Mouse (Mus musculus) CH12.LX (cell line): ENCODE measurements around the gene Plk3. TPM values are rescaled to one million over a fixed set of nuclear protein-coding genes. Genes with fewer than 3 reads are reported as not detected.

Experiments
- DNase-seq: peaks from one replicate; pipeline ENCODE4 v3.0.0-alpha.2; 2013; ENCODE audit errors: extremely low read depth
- H3K27ac ChIP-seq: 2 replicates; pipeline ENCODE4 v1.5.1; 2012; ENCODE audit warnings: low read depth, mild to moderate bottlenecking, control low read depth, moderate library complexity; ENCODE audit not compliant: insufficient read depth
- H3K27me3 ChIP-seq: replicated peaks from 2 replicates; pipeline ENCODE3; 2012; ENCODE audit warnings: inconsistent platforms
- H3K36me3 ChIP-seq, 2 experiments: replicated peaks in 1 of 2; 2 replicates each; pipeline versions ENCODE3 to v1.6.1; 2012; ENCODE audit warnings: inconsistent platforms in 1 of 2, low read length in 1 of 2, mild to moderate bottlenecking in 1 of 2, mixed read lengths in 1 of 2, moderate library complexity in 1 of 2; ENCODE audit not compliant: control insufficient read depth in 1 of 2, insufficient read depth in 1 of 2
- H3K4me1 ChIP-seq, 2 experiments: 2 replicates each; pipeline ENCODE4 v1.6.1; 2012; ENCODE audit warnings: inconsistent platforms in 1 of 2, moderate library complexity in 1 of 2; ENCODE audit not compliant: insufficient read depth in 2 of 2, control insufficient read depth in 1 of 2
- H3K4me2 ChIP-seq: 2 replicates; pipeline ENCODE4 v1.6.1; 2012; ENCODE audit warnings: low read depth, mild to moderate bottlenecking, control low read depth; ENCODE audit not compliant: poor library complexity, insufficient read depth, severe bottlenecking
- H3K4me3 ChIP-seq, 3 experiments: fragments of 150-350 bp in 1 of 3; sonication (generic) in 1 of 3; replicated peaks in 1 of 3; 2 replicates each; pipeline versions ENCODE3 to v1.5.1; 2011 to 2012; ENCODE audit warnings: low read depth in 2 of 3, low read length in 2 of 3, mild to moderate bottlenecking in 2 of 3, moderate library complexity in 2 of 3, control low read depth in 1 of 3, improper control_type of control experiment in 1 of 3, inconsistent platforms in 1 of 3, mixed read lengths in 1 of 3; ENCODE audit not compliant: poor library complexity in 1 of 3
- H3K79me2 ChIP-seq: replicated peaks from 2 replicates; pipeline ENCODE4 v1.6.1; 2012; ENCODE audit warnings: mild to moderate bottlenecking, moderate library complexity; ENCODE audit not compliant: control insufficient read depth, poor library complexity, insufficient read depth, severe bottlenecking; ENCODE audit errors: extremely low read depth
- H3K9ac ChIP-seq: 2 replicates; pipeline ENCODE4 v1.6.1; 2012; ENCODE audit warnings: low read depth, mild to moderate bottlenecking, control low read depth, moderate library complexity; ENCODE audit not compliant: insufficient read depth
- H3K9me3 ChIP-seq: replicated peaks from 2 replicates; pipeline ENCODE3; 2012; ENCODE audit warnings: low read length, inconsistent platforms, mixed read lengths
- CHD1 ChIP-seq: IDR thresholded peaks from 2 replicates; pipeline ENCODE4 v1.6.1; 2012; ENCODE audit warnings: low read depth, low read length, improper control_type of control experiment, inconsistent platforms
- E2F4 ChIP-seq: IDR thresholded peaks from 2 replicates; pipeline ENCODE4 v1.6.1; 2011; ENCODE audit warnings: low read depth, low read length, improper control_type of control experiment; ENCODE audit not compliant: insufficient replicate concordance
- EP300 ChIP-seq: IDR thresholded peaks from 2 replicates; pipeline ENCODE4 v1.6.1; 2011; ENCODE audit warnings: low read length, improper control_type of control experiment
- ETS1 ChIP-seq: conservative IDR thresholded peaks from 2 replicates; pipeline ENCODE4 v1.6.1; 2012; ENCODE audit warnings: low read depth, mild to moderate bottlenecking, inconsistent platforms, low read length, improper control_type of control experiment, moderate library complexity
- GABPA ChIP-seq: IDR thresholded peaks from 2 replicates; pipeline ENCODE4 v1.6.1; 2012; ENCODE audit warnings: low read depth, low read length, improper control_type of control experiment, inconsistent platforms; ENCODE audit not compliant: insufficient replicate concordance
- JUND ChIP-seq: conservative IDR thresholded peaks from 2 replicates; pipeline ENCODE4 v1.6.1; 2011; ENCODE audit warnings: low read depth, low read length, improper control_type of control experiment
- MAFK ChIP-seq: IDR thresholded peaks from 2 replicates; pipeline ENCODE4 v1.6.1; 2011; ENCODE audit warnings: low read length, improper control_type of control experiment; ENCODE audit not compliant: insufficient replicate concordance
- MAZ ChIP-seq: IDR thresholded peaks from 2 replicates; pipeline ENCODE4 v1.6.1; 2012; ENCODE audit warnings: low read depth, mild to moderate bottlenecking, inconsistent platforms, low read length, improper control_type of control experiment, moderate library complexity
- MEF2A ChIP-seq: IDR thresholded peaks from 2 replicates; pipeline ENCODE4 v1.6.1; 2014; ENCODE audit warnings: low read depth, mild to moderate bottlenecking, inconsistent platforms, low read length, improper control_type of control experiment, borderline replicate concordance
- MXI1 ChIP-seq: IDR thresholded peaks from 2 replicates; pipeline ENCODE4 v1.6.1; 2011; ENCODE audit warnings: mild to moderate bottlenecking, low read depth, low read length, improper control_type of control experiment
- MYC ChIP-seq: IDR thresholded peaks from 2 replicates; pipeline ENCODE4 v1.6.1; 2011; ENCODE audit warnings: low read depth, mild to moderate bottlenecking, improper control_type of control experiment, low read length
- NELFE ChIP-seq: IDR thresholded peaks from 2 replicates; pipeline ENCODE4 v1.6.1; 2011; ENCODE audit warnings: low read depth, low read length, improper control_type of control experiment
- PAX5 ChIP-seq: IDR thresholded peaks from 2 replicates; pipeline ENCODE4 v1.6.1; 2012; ENCODE audit warnings: low read length, inconsistent platforms, mixed read lengths
- POLR2AphosphoS2 ChIP-seq: IDR thresholded peaks from 2 replicates; pipeline ENCODE4 v1.6.1; 2011; ENCODE audit warnings: low read depth, low read length, improper control_type of control experiment
- RCOR1 ChIP-seq: conservative IDR thresholded peaks from 2 replicates; pipeline ENCODE4 v1.6.1; 2012; ENCODE audit warnings: low read depth, mild to moderate bottlenecking, inconsistent platforms, low read length, improper control_type of control experiment
- SIN3A ChIP-seq: IDR thresholded peaks from 2 replicates; pipeline ENCODE4 v1.6.1; 2012; ENCODE audit warnings: low read length, improper control_type of control experiment, inconsistent platforms
- SMC3 ChIP-seq: IDR thresholded peaks from 2 replicates; pipeline ENCODE4 v1.6.1; 2011; ENCODE audit warnings: low read depth, low read length, improper control_type of control experiment
- TBP ChIP-seq: conservative IDR thresholded peaks from 2 replicates; pipeline ENCODE4 v1.6.1; 2011; ENCODE audit warnings: low read depth, low read length, improper control_type of control experiment
- TCF12 ChIP-seq: IDR thresholded peaks from 2 replicates; pipeline ENCODE4 v1.6.1; 2014; ENCODE audit warnings: low read depth, mild to moderate bottlenecking, inconsistent platforms, low read length, improper control_type of control experiment
- USF2 ChIP-seq: conservative IDR thresholded peaks from 2 replicates; pipeline ENCODE4 v1.6.1; 2011; ENCODE audit warnings: low read depth, low read length, improper control_type of control experiment
- ZMIZ1 ChIP-seq: IDR thresholded peaks from 2 replicates; pipeline ENCODE4 v1.6.1; 2012; ENCODE audit warnings: low read depth, mild to moderate bottlenecking, inconsistent platforms, low read length, improper control_type of control experiment
- ZNF384 ChIP-seq: IDR thresholded peaks from 2 replicates; pipeline ENCODE4 v1.6.1; 2012; ENCODE audit warnings: low read depth, low read length, improper control_type of control experiment, inconsistent platforms
- dilution Hi-C: fragments of 300-500 bp; cut with MboI; formaldehyde crosslinking; loops from 2 replicates; pipeline ENCODE4 v1.14.3; 2020; ENCODE audit warnings: low sequenced_read_pairs; ENCODE audit not compliant: extremely low pct_unique_long_range_greater_than_20kb, extremely low pct_ligation_motif_present
- in situ Hi-C: fragments of 300-500 bp; cut with MboI; formaldehyde crosslinking; loops from 3 replicates; pipeline ENCODE4 v1.14.3; 2019; ENCODE audit warnings: low sequenced_read_pairs, low pct_ligation_motif_present, low pct_unique_long_range_greater_than_20kb, mixed read lengths
- polyA plus RNA-seq: library from polyadenylated mRNA; unstranded; fragments of >175 nt; gene quantifications from 2 replicates; pipeline ENCODE4 v1.2.1, GENCODE M21; 2012; ENCODE audit warnings: low read depth; ENCODE audit not compliant: insufficient read length
- total RNA-seq, 2 experiments: library from RNA; depleted of rRNA; stranded (reverse); fragments of 300-350 nt in 1 of 2; fragments of >200 nt in 1 of 2; gene quantifications; 2 replicates each; pipeline ENCODE4 v1.2.3; 2012 to 2014

Plk3 gene
- total and polyA plus RNA-seq, 3 experiments = 8.8 to 18.5 (median 12.0) TPM

DNA sequence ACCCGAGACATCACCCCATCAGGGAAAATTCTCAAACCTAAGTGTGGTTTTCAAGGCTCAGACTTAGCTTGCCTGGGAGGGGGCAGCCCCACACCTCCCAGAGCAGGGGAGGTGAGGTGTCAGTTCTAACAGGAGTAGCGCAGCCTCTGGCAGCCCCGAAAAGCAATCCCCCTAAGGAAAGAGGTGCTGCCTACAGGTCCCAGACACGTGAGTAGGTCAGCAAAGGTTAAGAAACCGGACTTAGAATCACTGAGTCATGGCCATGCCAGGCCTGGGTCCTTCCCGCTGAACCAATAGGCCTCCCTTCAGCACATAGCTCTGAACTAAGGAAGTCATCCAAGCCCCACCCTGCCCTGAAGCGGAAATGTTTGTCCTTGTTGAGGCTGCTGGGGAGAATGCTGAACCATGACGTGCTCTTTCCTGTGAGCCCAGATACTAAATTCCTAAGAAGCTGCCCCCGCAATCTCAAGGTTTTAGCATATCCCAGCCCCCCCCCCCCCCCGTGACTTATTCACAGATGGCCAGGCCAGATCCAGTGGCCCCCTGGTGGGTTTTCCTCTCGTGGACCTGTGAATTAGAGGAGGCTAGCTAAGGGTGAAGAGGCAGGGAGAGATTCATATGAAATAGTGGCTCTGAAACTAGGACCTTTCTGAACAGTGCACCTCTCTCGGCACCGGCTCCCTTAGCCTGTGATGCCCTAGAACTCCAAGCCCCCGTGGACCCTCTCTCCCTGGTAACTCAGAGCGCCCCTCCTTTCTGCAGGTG, 7.7 kb downstream of the Plk3 start (continued):
- TF ChIP-seq JUND = no peak
- TF ChIP-seq NELFE = 0 out of 2 replicates have a peak, but pooled peaks have one; percentile 12
- TF ChIP-seq USF2 = no peak
- TF ChIP-seq MAZ = peak; percentile 51; the same call in 1 of the 2 replicates
- TF ChIP-seq SMC3 = no peak
- TF ChIP-seq MEF2A = peak; percentile 51; the same call in 1 of the 2 replicates
- no peak; the same call in none of the 2 replicates for TF ChIP-seq EP300
- no peak for TF ChIP-seq ZMIZ1
- TF ChIP-seq TCF12 = peak; percentile 41; the same call in 1 of the 2 replicates
- no peak for TF ChIP-seq ZNF384
- peak; percentile 70 for TF ChIP-seq ETS1
- TF ChIP-seq MXI1 = peak; percentile 51; the same call in 1 of the 2 replicates
- TF ChIP-seq SIN3A = peak; percentile 48
- TF ChIP-seq MYC = 0 out of 2 replicates have a peak, but pooled peaks have one; percentile 63
- TF ChIP-seq CHD1 = peak; percentile 86; the same call in 1 of the 2 replicates
- TF ChIP-seq GABPA = no peak
- no peak; the same call in 1 of the 2 replicates for TF ChIP-seq TBP
- no peak for TF ChIP-seq PAX5
- TF ChIP-seq E2F4 = no peak

GRCm38 (mm10) chr4:117125348-117125909, 8.3 kb downstream of the Plk3 start, which contains the start of gene Btbd19:
Btbd19 (minus strand) TSS chr4:117125725.
- peak within 1 kb of the TSS; percentile 15 to 38 (median 18) for H3K4me3 ChIP-seq
- H3K27ac ChIP-seq = peak within 1 kb of the TSS; percentile 94
- TF ChIP-seq ZNF384 (peak; percentile 25; the same call in 1 of the 2 replicates), EP300 (no peak), MAFK (no peak), E2F4 (no peak), TBP (no peak), PAX5 (no peak), RCOR1 (no peak), POLR2AphosphoS2 (no peak)
- H3K27me3 ChIP-seq = no peaks in the 10 kb centered on the region
- no peaks in the 10 kb centered on the region for H3K9me3 ChIP-seq
- peaks cover 22 to 29% of the 10 kb centered on the region in 2 experiments for H3K36me3 ChIP-seq
- dilution Hi-C loops = no loop called here
- H3K4me2 ChIP-seq = peak within 1 kb of the TSS; percentile 64
- H3K9ac ChIP-seq = peak within 1 kb of the TSS; percentile 54
- peak; percentile 59 for DNase-seq
- in situ Hi-C loops = no loop called here
- peaks cover 18 to 70% of the 10 kb centered on the region in 2 experiments for H3K4me1 ChIP-seq
- no peaks in the 10 kb centered on the region; the same call in 1 of the 2 replicates for H3K79me2 ChIP-seq
